Mouse (Mus musculus) stomach, postnatal 0 days (tissue): ENCODE measurements around the gene Dph1.

ENCODE experiments used
- CTCF ChIP-seq: IDR thresholded peaks from 2 replicates; pipeline ENCODE4 v1.5.1; 2016; ENCODE audit warnings: antibody characterized with exemption, low read depth, mild to moderate bottlenecking, moderate library complexity
- EP300 ChIP-seq: optimal IDR thresholded peaks from 2 replicates; pipeline ENCODE3; 2016; ENCODE audit warnings: antibody characterized with exemption

- no peak for TF ChIP-seq CTCF
- no peak for TF ChIP-seq EP300
These were observed 18.6 kb downstream of the Dph1 start for GRCm38 (mm10) chr11:75172151-75173094.
